Mouse (Mus musculus): Measurements from ENCODE around the gene Gm21891. TPM values are rescaled to one million over a fixed set of nuclear protein-coding genes. Genes with fewer than 3 reads are reported as not detected.
"Not testable (repeated sequence)": the region's sequence is repeated elsewhere in the genome, so short reads cannot be mapped to it uniquely, and the experiment has no call there.

Gene Gm21891
- total RNA-seq (2021), result not detected

GRCm38 (mm10) chrY:13133392-13133791 lies at the start of gene Gm21891:
Gene Gm21891 (minus strand): TSS chrY:13133492.
- DNase-seq, result not testable (repeated sequence)

GRCm38 (mm10) chrY:13161668-13162067 lies 28.4 kb upstream of the Gm21891 start, which contains the start of gene Gm21425:
Gene Gm21425 (plus strand): TSS chrY:13161968.
- not testable (repeated sequence) for DNase-seq

Other genes with a start within 250 kb of the Gm21891 start
- gene Gm20807, start 90.6 kb downstream of the Gm21891 start, total RNA-seq (2021), result not detected
- gene Gm21425, start 28.5 kb upstream of the Gm21891 start, total RNA-seq (2021), result not detected
- not detected for gene Gm21828, start 90.4 kb upstream of the Gm21891 start, total RNA-seq (2021)
- not detected for gene Gm21440, start 118.9 kb upstream of the Gm21891 start, total RNA-seq (2021)
- gene Gm21454, start 119.0 kb upstream of the Gm21891 start, total RNA-seq (2021), result not detected
- not detected for gene Gm21725, start 215.6 kb upstream of the Gm21891 start, total RNA-seq (2021)